Mouse (Mus musculus) heart, adult 8-10 months (tissue): ENCODE measurements around the gene Vmp1. TPM values are rescaled to one million over a fixed set of nuclear protein-coding genes. Genes with fewer than 3 reads are reported as not detected.

Experiments used
- DNase-seq: peaks from one replicate; pipeline ENCODE4 v3.0.0; 2022; ENCODE audit warnings: low spot score
- total RNA-seq, 4 experiments: library from RNA; stranded (reverse); gene quantifications; 2 replicates each; pipeline ENCODE4 v1.2.4; 2022

Gene Vmp1
- total RNA-seq, 4 experiments from 2014 or later = 60.2 to 77.1 (median 64.7) TPM

GRCm38 (mm10) chr11:86585598-86585984, 98.0 kb downstream of the Vmp1 start:
- DNase-seq = no peak

GRCm38 (mm10) chr11:86584898-86585597, 98.6 kb downstream of the Vmp1 start:
- DNase-seq = no peak

- no peak for DNase-seq
Measured at GRCm38 (mm10) chr11:86583990-86584897, 99.4 kb downstream of the Vmp1 start.

GRCm38 (mm10) chr11:86583313-86583825, 100.3 kb downstream of the Vmp1 start:
- no peak for DNase-seq

- DNase-seq = no peak
Measured at GRCm38 (mm10) chr11:86582543-86583260, 100.9 kb downstream of the Vmp1 start.

GRCm38 (mm10) chr11:86581943-86582542, 101.6 kb downstream of the Vmp1 start:
- no peak for DNase-seq

- DNase-seq = peak; percentile 74
Measured at GRCm38 (mm10) chr11:86581250-86581753, 102.3 kb downstream of the Vmp1 start.

GRCm38 (mm10) chr11:86580319-86581113, 103.1 kb downstream of the Vmp1 start:
- no peak for DNase-seq

GRCm38 (mm10) chr11:86579731-86580318, 103.8 kb downstream of the Vmp1 start:
- no peak for DNase-seq

GRCm38 (mm10) chr11:86578809-86579730, 104.6 kb downstream of the Vmp1 start:
- peak; percentile 79 for DNase-seq

- DNase-seq = no peak
Measured at GRCm38 (mm10) chr11:86578106-86578808, 105.4 kb downstream of the Vmp1 start.

- DNase-seq = peak; percentile 75
Measured at GRCm38 (mm10) chr11:86577231-86577630, 106.4 kb downstream of the Vmp1 start.

GRCm38 (mm10) chr11:86575632-86576378, 107.8 kb downstream of the Vmp1 start:
- DNase-seq = no peak

- DNase-seq = no peak
Measured at GRCm38 (mm10) chr11:86574408-86574807, 109.2 kb downstream of the Vmp1 start.

GRCm38 (mm10) chr11:86573646-86574231, 109.9 kb downstream of the Vmp1 start:
- no peak for DNase-seq

GRCm38 (mm10) chr11:86572623-86573022, 111.0 kb downstream of the Vmp1 start:
- DNase-seq = no peak

GRCm38 (mm10) chr11:86571871-86572270, 111.8 kb downstream of the Vmp1 start:
- DNase-seq = no peak
